Mouse (Mus musculus) E14TG2a.4 (cell line): ENCODE results near the gene Cd244a.

Experiments
- H3K27me3 ChIP-seq: 2 replicates; pipeline ENCODE4 v1.6.1; 2014; ENCODE audit warnings: low read length, control low read depth; ENCODE audit not compliant: insufficient read depth
- H3K36me3 ChIP-seq: 2 replicates; pipeline ENCODE4 v1.6.1; 2014; ENCODE audit warnings: low read length, control low read depth; ENCODE audit not compliant: insufficient read depth
- H3K4me1 ChIP-seq: replicated peaks from 2 replicates; pipeline ENCODE4 v1.6.1; 2014; ENCODE audit warnings: low read depth, low read length, control low read depth
- H3K4me3 ChIP-seq: replicated peaks from 2 replicates; pipeline ENCODE4 v1.5.1; 2014; ENCODE audit warnings: mild to moderate bottlenecking, low read length
- H3K9me3 ChIP-seq: 2 replicates; pipeline ENCODE4 v1.6.1; 2014; ENCODE audit warnings: low read length, control low read depth
- CTCF ChIP-seq: conservative IDR thresholded peaks from 2 replicates; pipeline ENCODE4 v1.5.1; 2014; ENCODE audit warnings: low read length
- NANOG ChIP-seq: IDR thresholded peaks from 2 replicates; pipeline ENCODE4 v1.6.1; 2014; ENCODE audit warnings: borderline replicate concordance, low read length, mixed read lengths
- POU5F1 ChIP-seq: IDR thresholded peaks from 2 replicates; pipeline ENCODE4 v1.6.1; 2014; ENCODE audit warnings: low read length, borderline replicate concordance

Gene Cd244a

DNA sequence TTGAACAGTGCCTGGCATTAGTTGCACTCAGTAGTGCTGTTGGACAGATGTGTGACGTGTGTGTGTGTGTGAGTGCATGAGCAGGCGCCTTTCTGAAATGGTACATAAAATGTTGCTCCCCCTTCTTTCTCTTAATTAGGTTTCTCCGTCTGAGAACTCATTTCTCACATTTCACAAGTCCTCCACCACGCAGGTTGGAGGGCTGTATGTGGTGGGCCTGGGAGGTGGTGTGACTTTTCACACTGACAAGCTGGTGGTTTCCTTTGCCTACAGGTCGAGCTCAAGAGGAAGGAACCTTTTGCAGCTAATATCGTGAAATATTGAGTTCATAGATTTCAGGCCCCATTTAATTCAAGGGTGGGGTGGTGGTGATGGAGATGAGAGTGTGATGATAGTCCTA is 70.2 kb downstream of the Cd244a start:
- no peak overlapping the region for H3K4me3 ChIP-seq
- no peaks in the 10 kb centered on the region for H3K27me3 ChIP-seq
- no peaks in the 10 kb centered on the region for H3K4me1 ChIP-seq
- H3K9me3 ChIP-seq, result no peaks in the 10 kb centered on the region
- no peak for TF ChIP-seq CTCF
- no peak for TF ChIP-seq NANOG
- no peak for TF ChIP-seq POU5F1
- no peaks in the 10 kb centered on the region for H3K36me3 ChIP-seq

DNA sequence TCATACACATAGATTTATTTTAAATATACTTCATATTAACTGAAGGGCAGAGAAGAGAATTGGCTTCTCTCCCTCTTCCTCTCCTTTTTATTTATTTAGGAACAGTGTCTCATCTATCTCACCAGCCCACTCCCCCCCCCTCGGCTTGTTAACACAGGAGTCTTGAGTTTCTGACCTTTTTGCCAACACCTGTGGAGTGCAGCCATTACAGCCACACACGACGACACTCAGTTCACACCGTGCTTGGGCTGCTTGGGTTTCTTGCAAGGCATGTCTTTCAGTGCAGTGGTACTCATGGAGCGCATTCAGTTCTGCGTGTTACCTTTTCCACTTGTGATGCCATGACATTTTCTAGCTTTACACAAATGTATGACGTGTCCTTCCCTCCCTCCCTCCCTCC is 71.0 kb downstream of the Cd244a start:
- Histone ChIP-seq H3K4me3 (no peak overlapping the region), H3K4me1 (no peaks in the 10 kb centered on the region)
- no peak for TF ChIP-seq CTCF
- TF ChIP-seq NANOG, result no peak
- no peak for TF ChIP-seq POU5F1

DNA sequence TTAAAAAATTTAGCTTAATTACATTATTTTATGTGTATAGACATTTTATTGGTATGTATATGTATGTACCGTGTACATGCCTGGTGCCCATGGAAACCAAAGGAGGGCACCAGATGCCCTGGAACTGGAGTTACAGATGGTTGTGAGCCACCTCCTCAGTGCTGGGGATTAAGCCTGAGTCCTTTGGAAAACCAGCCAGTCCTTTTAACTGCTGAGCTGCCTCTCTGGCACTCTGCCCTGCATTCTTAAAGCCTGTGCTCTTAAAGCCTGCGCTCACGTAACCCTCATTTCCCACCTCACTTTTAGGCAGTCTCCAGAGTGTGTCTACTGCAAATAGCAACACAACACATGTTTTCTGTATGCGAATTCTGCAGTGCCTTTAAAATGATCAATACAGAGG is 71.9 kb downstream of the Cd244a start:
- no peaks in the 10 kb centered on the region for H3K36me3 ChIP-seq
- no peaks in the 10 kb centered on the region for H3K9me3 ChIP-seq
- TF ChIP-seq POU5F1 (no peak), NANOG (no peak), CTCF (no peak)
- H3K27me3 ChIP-seq, result no peaks in the 10 kb centered on the region
- H3K4me3 ChIP-seq, result no peak overlapping the region
- H3K4me1 ChIP-seq, result no peaks in the 10 kb centered on the region

More for the DNA sequence above, 71.0 kb downstream of the Cd244a start:
- Histone ChIP-seq H3K36me3 (no peaks in the 10 kb centered on the region), H3K27me3 (no peaks in the 10 kb centered on the region), H3K9me3 (no peaks in the 10 kb centered on the region)

DNA sequence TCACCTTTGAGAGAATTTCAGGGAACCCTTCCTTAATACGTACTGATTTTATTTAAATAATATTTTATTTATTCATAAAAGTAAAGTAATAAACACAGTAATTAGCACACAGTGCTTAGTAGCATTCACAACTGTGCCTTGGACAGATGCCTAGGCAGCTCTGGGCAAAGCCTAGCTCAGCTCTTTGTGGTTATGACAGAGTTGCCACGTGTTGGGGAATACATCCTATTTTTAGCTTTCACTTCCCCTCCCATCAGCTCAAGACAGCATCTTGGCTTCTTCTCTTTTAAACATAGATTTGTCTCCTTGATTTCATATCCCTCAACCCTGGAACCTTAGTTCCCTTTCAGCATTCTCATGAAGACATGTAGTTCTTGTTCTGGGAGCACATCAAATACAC is 72.5 kb downstream of the Cd244a start:
- Histone ChIP-seq H3K27me3 (no peaks in the 10 kb centered on the region), H3K4me1 (no peaks in the 10 kb centered on the region), H3K36me3 (no peaks in the 10 kb centered on the region), H3K4me3 (no peak overlapping the region), H3K9me3 (no peaks in the 10 kb centered on the region)
- TF ChIP-seq NANOG, result no peak
- TF ChIP-seq CTCF, result no peak
- TF ChIP-seq POU5F1, result no peak

DNA sequence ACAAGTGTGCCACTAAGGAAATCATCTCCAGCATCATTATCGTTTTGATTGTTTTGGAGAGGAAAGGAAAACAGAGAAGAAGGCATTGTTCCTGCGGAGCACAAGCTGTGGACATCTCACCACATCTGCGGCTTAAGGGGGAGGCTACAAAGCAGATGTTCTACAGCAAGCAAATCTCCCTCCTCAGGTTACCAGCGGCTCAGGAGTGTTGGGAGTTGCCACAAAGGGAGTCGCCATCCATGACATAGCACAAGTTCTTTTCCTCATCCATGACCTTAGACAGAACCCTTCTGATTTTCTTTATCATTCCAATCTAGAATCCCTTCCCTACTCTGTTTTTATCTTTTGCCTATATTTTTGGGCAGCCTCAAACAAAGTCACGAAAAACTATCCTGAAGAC is 76.7 kb downstream of the Cd244a start:
- H3K27me3 ChIP-seq, result no peaks in the 10 kb centered on the region
- no peaks in the 10 kb centered on the region for H3K36me3 ChIP-seq
- H3K4me1 ChIP-seq, result no peaks in the 10 kb centered on the region
- H3K9me3 ChIP-seq, result no peaks in the 10 kb centered on the region
- TF ChIP-seq POU5F1 (no peak), CTCF (no peak), NANOG (no peak)
- no peak overlapping the region for H3K4me3 ChIP-seq

DNA sequence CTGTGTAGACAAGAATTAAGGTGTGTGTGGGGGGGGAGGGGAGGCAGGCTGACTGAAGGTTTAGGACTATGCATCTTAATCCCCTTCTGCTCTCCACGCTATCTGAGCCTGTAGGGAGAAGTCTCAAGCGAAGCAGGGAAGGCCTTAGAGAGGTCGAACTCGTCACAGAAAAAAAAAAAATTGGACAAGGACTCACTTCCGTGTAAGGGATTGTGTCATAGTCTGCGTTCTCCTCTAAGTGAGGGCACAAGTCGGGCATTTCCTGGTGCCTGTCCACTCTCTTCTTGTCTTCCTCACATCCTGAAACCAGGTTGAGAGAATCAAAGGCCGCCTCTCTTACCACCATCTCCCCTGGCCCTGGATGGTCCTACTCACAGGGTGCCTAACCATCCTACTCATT is 78.1 kb downstream of the Cd244a start:
- Histone ChIP-seq H3K27me3 (no peaks in the 10 kb centered on the region), H3K4me3 (no peak overlapping the region), H3K9me3 (no peaks in the 10 kb centered on the region), H3K4me1 (no peaks in the 10 kb centered on the region), H3K36me3 (no peaks in the 10 kb centered on the region)
- TF ChIP-seq CTCF (no peak), NANOG (no peak), POU5F1 (no peak)

DNA sequence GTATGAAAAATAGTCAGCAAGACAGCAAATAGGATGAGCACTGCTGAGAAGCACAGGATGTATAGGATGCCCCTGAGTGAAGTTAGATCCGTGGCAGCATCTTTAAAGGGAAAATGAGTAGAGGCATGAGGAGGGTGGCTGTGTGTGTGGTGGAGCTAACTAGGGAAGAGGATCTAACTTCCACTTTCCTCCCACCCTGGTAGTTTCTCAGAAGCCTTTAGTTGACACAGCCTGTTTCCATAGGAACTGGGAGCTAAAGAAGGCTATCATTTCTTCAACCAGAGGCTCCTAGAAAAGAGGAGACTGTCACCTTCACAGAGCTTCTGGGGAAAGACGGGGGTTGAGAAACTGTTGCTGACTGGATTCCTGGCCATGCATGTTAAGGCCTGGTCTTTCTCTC is 79.7 kb downstream of the Cd244a start:
- no peaks in the 10 kb centered on the region for H3K9me3 ChIP-seq
- no peak overlapping the region for H3K4me3 ChIP-seq
- no peaks in the 10 kb centered on the region for H3K27me3 ChIP-seq
- no peaks in the 10 kb centered on the region for H3K4me1 ChIP-seq
- TF ChIP-seq NANOG, result no peak
- H3K36me3 ChIP-seq, result no peaks in the 10 kb centered on the region

DNA sequence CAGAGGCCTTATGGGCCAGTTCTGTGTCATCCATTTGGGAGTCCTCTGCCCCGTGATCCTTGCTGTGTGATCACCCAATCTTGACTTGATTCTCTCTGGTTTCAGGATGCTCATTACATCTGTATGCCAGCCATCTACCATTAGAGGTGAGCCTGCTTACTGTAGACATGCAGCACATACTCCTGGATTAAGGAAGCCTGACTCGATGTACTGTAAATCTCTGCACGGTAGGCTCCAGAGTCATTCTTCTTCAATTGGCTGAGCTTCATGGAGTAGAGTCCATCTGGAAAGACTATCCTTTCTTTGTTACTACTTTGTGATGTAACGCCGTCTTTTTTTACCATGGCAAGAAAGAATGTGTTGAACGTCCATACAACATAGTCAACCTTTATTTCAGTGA is 81.8 kb downstream of the Cd244a start:
- H3K27me3 ChIP-seq, result no peaks in the 10 kb centered on the region
- H3K4me3 ChIP-seq, result no peak overlapping the region
- TF ChIP-seq NANOG (no peak), POU5F1 (no peak), CTCF (no peak)

DNA sequence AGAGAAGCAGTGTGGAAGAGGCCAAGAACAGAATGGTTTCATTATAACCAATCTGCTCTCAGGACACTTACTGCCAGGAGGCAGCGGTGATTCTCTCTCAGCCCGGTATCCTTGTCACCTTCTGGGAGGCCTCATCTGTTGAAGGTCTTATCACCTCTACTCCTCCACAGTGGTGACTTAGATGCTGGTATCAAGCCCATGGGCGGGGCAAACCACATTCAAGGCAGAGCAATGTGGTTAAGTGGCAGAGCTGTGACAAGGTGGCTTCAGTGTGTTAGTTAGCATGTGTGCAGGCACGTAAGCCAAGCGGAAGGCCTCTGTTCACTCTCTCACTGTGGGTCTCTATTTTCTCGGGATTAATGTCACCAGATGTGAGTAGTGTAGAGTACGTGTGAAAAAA is 84.6 kb downstream of the Cd244a start:
- TF ChIP-seq POU5F1, result no peak
- Histone ChIP-seq H3K9me3 (no peaks in the 10 kb centered on the region), H3K4me1 (no peaks in the 10 kb centered on the region; the same call in 1 of the 2 replicates), H3K36me3 (no peaks in the 10 kb centered on the region), H3K27me3 (no peaks in the 10 kb centered on the region), H3K4me3 (no peak overlapping the region)

More for the DNA sequence above, 81.8 kb downstream of the Cd244a start:
- Histone ChIP-seq H3K9me3 (no peaks in the 10 kb centered on the region), H3K4me1 (no peaks in the 10 kb centered on the region), H3K36me3 (no peaks in the 10 kb centered on the region)

DNA sequence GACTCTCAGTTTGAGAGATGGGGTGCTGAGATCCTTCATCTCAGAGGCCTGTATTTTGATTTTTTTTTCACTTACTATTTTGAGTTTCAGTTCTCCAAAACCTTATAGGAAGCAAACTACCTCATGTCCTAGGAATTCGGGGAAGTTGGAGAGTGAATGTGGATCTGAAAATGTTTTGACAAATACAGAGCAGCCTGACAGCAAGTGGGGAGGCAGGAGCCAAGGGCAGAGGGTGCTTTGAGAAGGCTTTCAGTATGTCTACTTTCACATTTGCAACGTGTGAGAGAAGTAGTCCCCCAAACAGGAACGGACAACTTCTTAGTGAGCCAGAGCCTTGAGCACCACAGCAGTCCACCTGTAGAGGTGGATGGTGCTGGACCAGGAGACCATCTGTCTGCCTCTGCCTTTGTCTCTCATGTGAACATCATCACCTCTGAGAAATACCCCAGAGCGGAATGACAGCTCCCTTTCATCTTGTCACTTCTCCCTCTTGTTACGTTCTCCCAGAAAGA is 87.5 kb downstream of the Cd244a start:
- Histone ChIP-seq H3K9me3 (no peaks in the 10 kb centered on the region), H3K36me3 (no peaks in the 10 kb centered on the region), H3K4me1 (no peaks in the 10 kb centered on the region; the same call in 1 of the 2 replicates), H3K27me3 (no peaks in the 10 kb centered on the region), H3K4me3 (no peak overlapping the region)
- TF ChIP-seq CTCF (no peak), POU5F1 (no peak), NANOG (no peak)
